Mouse (Mus musculus) bone marrow, adult 2 months (tissue): ENCODE data around the gene Glp2r. TPM values are rescaled to one million over a fixed set of nuclear protein-coding genes. Genes with fewer than 3 reads are reported as not detected.

ENCODE experiments used
- H3K27ac ChIP-seq: fragments of 200-500 bp; 2 replicates; pipeline ENCODE4 v1.5.1; 2012; ENCODE audit warnings: low read depth, mild to moderate bottlenecking, control low read depth, inconsistent platforms, low read length; ENCODE audit not compliant: control insufficient read depth, poor library complexity, insufficient read depth
- H3K4me1 ChIP-seq: fragments of 200-500 bp; 2 replicates; pipeline ENCODE4 v1.6.1; 2011; ENCODE audit warnings: low read length; ENCODE audit not compliant: control insufficient read depth, insufficient read depth
- H3K4me3 ChIP-seq: fragments of 200-500 bp; replicated peaks from 2 replicates; pipeline ENCODE3; 2011; ENCODE audit warnings: mild to moderate bottlenecking, low read depth, low read length, control low read depth; ENCODE audit not compliant: control insufficient read depth
- CTCF ChIP-seq: fragments of 200-500 bp; IDR thresholded peaks from 2 replicates; pipeline ENCODE4 v1.5.1; 2011; ENCODE audit warnings: low read length, control low read depth; ENCODE audit not compliant: control insufficient read depth, insufficient read depth
- POLR2A ChIP-seq: fragments of 200-500 bp; IDR thresholded peaks from 2 replicates; pipeline ENCODE4 v1.6.1; 2011; ENCODE audit warnings: low read depth, mild to moderate bottlenecking, control low read depth, low read length, borderline replicate concordance; ENCODE audit not compliant: control insufficient read depth
- WGBS: fragments of 180-500 bp; shearing (Covaris S2); methylation state at CpG from one replicate; pipeline ENCODE4 v1.1.7; 2018; 5-methylcytosine and 5-hydroxymethylcytosine counted together
- polyA plus RNA-seq: library from polyadenylated mRNA; stranded (reverse); fragments of >200 nt; gene quantifications from 2 replicates; pipeline ENCODE4 v1.2.4, GENCODE M21; 2011; ENCODE audit warnings: low replicate concordance; ENCODE audit not compliant: missing spikeins, insufficient read depth, insufficient read length

Gene Glp2r
- polyA plus RNA-seq, 1 experiment: not detected

DNA sequence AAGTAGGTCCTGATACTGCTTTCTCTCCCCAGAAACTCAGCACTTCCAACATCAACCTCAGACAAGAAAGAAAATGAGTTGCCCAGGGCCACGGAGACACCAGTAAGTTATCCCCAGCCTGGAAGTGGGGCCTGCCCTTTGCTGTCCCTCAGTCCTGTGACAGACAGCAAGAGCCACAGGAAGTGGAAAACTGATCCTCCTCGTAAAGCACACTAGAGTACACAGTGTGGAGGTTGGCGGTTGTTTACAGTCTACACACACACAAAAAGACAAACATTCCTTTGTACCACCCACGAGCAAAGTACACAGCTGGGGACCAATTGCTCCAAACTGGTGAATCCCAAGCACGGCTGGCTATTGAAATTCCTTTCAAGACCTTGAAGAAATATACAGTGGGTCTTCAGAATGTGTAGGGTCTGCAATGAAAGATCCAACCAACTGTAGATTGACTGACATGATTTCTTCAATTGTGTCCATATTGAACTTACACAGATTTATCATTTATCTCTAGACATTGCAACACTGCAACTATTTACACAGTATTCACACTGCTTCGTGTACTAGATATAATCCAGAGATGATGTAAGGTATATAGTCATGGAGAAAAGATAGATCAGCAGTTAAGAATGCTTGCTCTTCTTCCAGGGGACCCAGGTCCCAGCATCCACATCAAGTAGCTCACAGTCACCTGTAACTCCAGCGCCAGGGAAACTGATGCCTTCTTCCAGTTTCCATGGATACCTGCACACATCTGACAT is 48.4 kb downstream of the Glp2r start:
- no peak overlapping the region for H3K27ac ChIP-seq

DNA sequence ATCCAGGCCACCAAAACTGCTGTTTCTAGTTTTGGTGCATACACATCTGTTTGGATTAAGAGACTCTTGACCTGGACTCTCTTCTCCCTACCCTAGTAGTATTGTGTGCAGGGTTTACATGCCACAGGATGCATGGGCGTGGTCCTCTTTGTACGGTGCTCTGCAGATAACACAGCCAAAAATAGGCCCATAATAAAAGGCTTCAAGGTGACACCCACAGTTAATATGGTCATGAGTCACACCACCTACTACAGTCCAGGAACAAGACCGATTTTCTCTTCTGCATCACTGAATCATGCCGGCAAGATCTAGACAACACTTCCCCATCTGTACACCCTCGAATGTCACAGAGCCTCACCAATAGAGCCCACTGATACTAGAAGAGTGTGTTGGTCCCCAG is 49.5 kb downstream of the Glp2r start:
- WGBS: 66% methylated on average over 5 of the region's 5 CpGs
- Histone ChIP-seq H3K4me1 (no peaks in the 10 kb centered on the region), H3K4me3 (no peak overlapping the region), H3K27ac (no peak overlapping the region)
- TF ChIP-seq CTCF: no peak
- TF ChIP-seq POLR2A: no peak

More for the DNA sequence above, 48.4 kb downstream of the Glp2r start:
- Histone ChIP-seq H3K4me3 (no peak overlapping the region), H3K4me1 (no peaks in the 10 kb centered on the region)
- TF ChIP-seq POLR2A (no peak), CTCF (no peak)
- WGBS: 55% methylated on average over 7 of the region's 7 CpGs

DNA sequence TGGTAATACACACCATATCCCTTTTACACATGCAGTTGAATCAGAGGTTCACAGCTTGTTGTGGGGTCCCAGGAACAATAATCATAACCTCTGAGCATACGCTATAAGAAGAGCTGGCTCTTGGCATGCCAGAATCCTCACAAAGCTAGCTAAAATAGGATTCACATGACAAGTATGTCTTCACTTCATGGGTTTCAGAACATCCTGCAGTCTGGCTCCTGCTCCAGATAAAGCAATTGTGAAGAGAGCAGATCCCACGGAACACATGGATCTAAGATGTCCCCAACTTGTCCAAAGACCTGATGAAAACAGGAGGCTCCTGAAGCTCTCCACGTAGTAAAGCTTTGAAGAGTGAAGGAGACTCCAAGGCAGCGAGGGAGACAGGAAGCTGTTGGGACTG is 55.6 kb downstream of the Glp2r start:
- 51% methylated on average over 4 of the region's 4 CpGs for WGBS
- Histone ChIP-seq H3K4me1 (no peaks in the 10 kb centered on the region), H3K4me3 (no peak overlapping the region), H3K27ac (no peak overlapping the region)
- TF ChIP-seq POLR2A (no peak), CTCF (no peak)

DNA sequence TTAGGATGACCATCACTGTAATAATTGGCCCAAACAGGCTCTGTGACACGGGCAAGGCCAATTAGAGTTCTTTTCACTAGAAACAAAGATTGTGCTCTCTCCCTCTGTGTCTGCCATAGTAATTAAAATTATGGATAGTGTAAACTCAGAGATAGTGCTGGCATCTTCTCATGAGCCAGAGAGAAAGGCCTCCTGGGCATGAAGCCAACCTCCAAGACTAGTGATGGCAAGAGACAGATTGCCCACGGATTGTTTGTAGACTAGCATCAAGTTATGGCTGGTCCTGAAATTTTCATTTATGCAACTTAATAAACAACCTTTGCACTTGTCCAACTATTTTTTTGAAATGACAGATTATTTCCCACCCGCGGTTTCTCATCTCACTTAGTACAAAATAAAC is 58.0 kb downstream of the Glp2r start:
- H3K4me1 ChIP-seq: no peaks in the 10 kb centered on the region
- H3K4me3 ChIP-seq: no peak overlapping the region
- TF ChIP-seq POLR2A (no peak), CTCF (no peak)
- WGBS: 80% methylated on average over 4 of the region's 4 CpGs
- H3K27ac ChIP-seq: no peak overlapping the region

DNA sequence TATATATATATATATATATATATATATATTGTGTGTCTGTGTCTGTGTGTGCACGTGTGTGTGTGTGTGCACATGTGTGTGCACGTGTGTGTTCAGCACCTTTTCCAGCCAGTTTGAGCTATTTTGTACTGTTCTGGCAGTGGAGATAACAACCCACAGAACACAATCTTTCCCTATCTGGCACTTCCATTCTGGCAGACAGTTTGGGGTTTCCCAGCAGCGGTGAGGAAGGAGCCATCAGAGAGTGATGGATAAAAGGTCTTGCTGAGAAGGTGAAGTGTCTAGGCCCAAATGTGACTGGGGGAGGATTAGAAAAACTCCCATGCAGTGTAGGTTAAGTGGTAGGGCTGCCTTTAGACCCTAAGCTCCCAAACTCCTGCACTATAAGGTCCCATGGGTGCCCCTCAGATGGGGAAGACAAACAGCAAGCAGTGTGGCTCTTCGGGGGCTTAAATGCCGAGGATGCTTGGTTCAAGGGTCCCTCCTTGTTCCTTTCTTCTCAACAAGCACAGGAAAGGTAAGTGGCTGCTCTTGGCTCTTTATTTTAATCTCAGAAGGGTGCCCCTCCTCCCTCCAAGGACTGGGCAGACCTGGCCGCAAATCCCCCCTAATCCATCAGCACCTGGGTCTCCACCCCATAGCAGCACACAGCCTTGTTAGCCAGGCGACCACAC is 76.1 kb downstream of the Glp2r start, which contains the start of gene Rcvrn:
Gene Rcvrn (plus strand): TSS at position 624 of the 674 bp plus-strand sequence.
- TF ChIP-seq POLR2A: no peak
- TF ChIP-seq CTCF: no peak
- WGBS: 63% methylated on average over 7 of the region's 7 CpGs
- Histone ChIP-seq H3K27ac (no peak within 1 kb of the TSS), H3K4me1 (no peaks in the 10 kb centered on the region), H3K4me3 (no peak within 1 kb of the TSS)

DNA sequence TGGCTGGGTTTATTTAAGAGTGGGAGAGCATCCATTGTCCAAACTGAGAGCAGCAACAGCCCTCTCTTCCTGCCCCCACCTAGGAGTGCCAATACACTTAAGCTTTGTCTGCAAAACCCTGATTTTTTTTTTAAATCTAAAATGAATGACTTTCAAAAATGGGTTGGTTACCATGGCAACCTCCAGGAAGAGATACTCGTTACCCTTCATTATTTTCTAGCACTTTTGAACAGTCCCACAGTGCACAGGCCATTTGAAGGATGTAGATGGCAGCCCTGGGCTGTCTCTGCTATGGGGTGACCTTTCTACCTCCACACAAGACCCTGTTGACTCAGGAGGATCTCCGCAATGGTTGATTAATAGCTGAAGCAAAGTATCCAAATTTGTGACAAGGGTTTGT is 84.8 kb downstream of the Glp2r start:
- H3K4me3 ChIP-seq: no peak overlapping the region
- no peaks in the 10 kb centered on the region for H3K4me1 ChIP-seq
- TF ChIP-seq CTCF (no peak), POLR2A (no peak)
- 64% methylated on average over 2 of the region's 2 CpGs for WGBS
- no peak overlapping the region for H3K27ac ChIP-seq

DNA sequence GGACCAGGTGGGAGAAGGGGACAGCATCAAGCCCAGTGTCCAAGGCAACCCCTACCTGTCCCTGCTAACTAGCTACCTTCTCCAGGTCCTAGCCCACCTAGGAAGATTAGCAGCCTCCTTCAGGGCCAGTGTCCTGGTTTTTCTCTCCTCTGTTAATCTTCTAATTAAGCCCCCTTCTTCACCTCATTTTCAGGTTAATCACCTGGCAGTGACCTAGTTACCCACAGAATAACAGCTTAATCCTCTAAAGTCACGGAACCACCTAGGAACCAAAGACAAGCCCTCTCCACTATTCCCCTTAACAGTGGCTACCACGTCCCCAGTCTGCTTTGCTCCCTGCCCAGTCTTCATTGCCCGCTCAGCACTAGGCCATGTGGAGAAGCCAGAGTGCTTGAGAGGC is 89.1 kb downstream of the Glp2r start:
- no peak overlapping the region for H3K4me3 ChIP-seq
- H3K27ac ChIP-seq: no peak overlapping the region
- WGBS: 84% methylated on average over 3 of the region's 3 CpGs
- H3K4me1 ChIP-seq: no peaks in the 10 kb centered on the region
- TF ChIP-seq POLR2A: no peak
- no peak for TF ChIP-seq CTCF

DNA sequence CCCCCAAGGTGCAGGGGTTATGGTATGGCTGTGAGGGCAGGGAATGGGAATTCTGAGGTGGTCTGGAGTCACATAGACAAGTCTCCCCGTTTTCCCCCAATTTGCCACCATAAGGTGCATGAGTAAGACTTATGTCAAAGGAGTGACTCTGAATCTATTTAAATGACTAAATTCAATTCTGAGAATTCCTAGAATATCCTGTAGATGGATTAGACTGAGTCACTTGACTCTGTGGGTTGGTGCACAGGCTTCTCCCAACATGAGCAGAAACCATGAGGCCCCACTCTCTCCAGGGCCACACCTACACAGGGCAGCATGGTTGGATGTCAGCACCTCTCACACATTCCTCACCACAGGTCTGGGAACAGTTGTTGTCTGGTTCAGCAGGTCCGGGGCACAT is 91.0 kb downstream of the Glp2r start:
- 79% methylated on average over 2 of the region's 2 CpGs for whole genome bisulfite sequencing
- no peak overlapping the region for H3K27ac ChIP-seq
- H3K4me1 ChIP-seq: peaks cover 3% of the 10 kb centered on the region
- H3K4me3 ChIP-seq: no peak overlapping the region
- TF ChIP-seq POLR2A (no peak), CTCF (no peak)
